Mouse (Mus musculus) lung, adult 2 months (tissue): ENCODE measurements around the gene Ankrd34a.

Source experiments
- CTCF ChIP-seq: fragments of 200-500 bp; IDR thresholded peaks from 2 replicates; pipeline ENCODE4 v1.5.1; 2011; ENCODE audit warnings: mild to moderate bottlenecking, low read length, control low read depth; ENCODE audit not compliant: insufficient read depth
- POLR2A ChIP-seq: fragments of 200-500 bp; IDR thresholded peaks from 2 replicates; pipeline ENCODE4 v1.6.1; 2011; ENCODE audit warnings: low read depth, mild to moderate bottlenecking, control low read depth, low read length, borderline replicate concordance; ENCODE audit errors: extremely low read depth

DNA sequence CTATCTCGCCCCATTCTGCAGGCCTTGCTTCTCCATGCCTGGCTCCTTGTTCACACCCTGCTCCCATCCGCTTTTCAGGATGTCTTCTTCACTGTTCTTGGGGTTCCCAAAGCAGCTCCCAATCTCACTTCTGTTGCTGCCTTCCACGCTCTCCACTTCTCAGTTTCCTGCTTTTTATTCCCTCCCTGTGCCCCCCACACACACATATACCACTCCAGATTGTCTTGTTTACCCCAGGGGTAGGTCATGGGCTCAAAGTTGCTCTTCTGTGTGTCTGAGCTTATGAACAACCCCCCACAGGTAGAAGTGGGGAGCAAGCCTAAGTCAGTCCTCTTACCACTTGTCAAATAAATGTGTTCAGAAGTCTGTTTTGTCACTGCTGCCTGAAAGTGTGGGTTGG is 3.0 kb downstream of the Ankrd34a start:
- TF ChIP-seq POLR2A (no peak), CTCF (no peak)
